Mouse (Mus musculus) CH12.LX (cell line): ENCODE data around the gene Aunip. TPM values are rescaled to one million over a fixed set of nuclear protein-coding genes. Genes with fewer than 3 reads are reported as not detected.

Experiments used
- DNase-seq: peaks from one replicate; pipeline ENCODE4 v3.0.0-alpha.2; 2013; ENCODE audit errors: extremely low read depth
- H3K27ac ChIP-seq: 2 replicates; pipeline ENCODE4 v1.5.1; 2012; ENCODE audit warnings: low read depth, mild to moderate bottlenecking, control low read depth, moderate library complexity; ENCODE audit not compliant: insufficient read depth
- H3K27me3 ChIP-seq: replicated peaks from 2 replicates; pipeline ENCODE3; 2012; ENCODE audit warnings: inconsistent platforms
- H3K36me3 ChIP-seq, 2 experiments: replicated peaks in 1 of 2; 2 replicates each; pipeline versions ENCODE3 to v1.6.1; 2012; ENCODE audit warnings: inconsistent platforms in 1 of 2, low read length in 1 of 2, mild to moderate bottlenecking in 1 of 2, mixed read lengths in 1 of 2, moderate library complexity in 1 of 2; ENCODE audit not compliant: control insufficient read depth in 1 of 2, insufficient read depth in 1 of 2
- H3K4me1 ChIP-seq, 2 experiments: 2 replicates each; pipeline ENCODE4 v1.6.1; 2012; ENCODE audit warnings: inconsistent platforms in 1 of 2, moderate library complexity in 1 of 2; ENCODE audit not compliant: insufficient read depth in 2 of 2, control insufficient read depth in 1 of 2
- H3K4me2 ChIP-seq: 2 replicates; pipeline ENCODE4 v1.6.1; 2012; ENCODE audit warnings: low read depth, mild to moderate bottlenecking, control low read depth; ENCODE audit not compliant: poor library complexity, insufficient read depth, severe bottlenecking
- H3K4me3 ChIP-seq, 3 experiments: fragments of 150-350 bp in 1 of 3; sonication (generic) in 1 of 3; replicated peaks in 1 of 3; 2 replicates each; pipeline versions ENCODE3 to v1.5.1; 2011 to 2012; ENCODE audit warnings: low read depth in 2 of 3, low read length in 2 of 3, mild to moderate bottlenecking in 2 of 3, moderate library complexity in 2 of 3, control low read depth in 1 of 3, improper control_type of control experiment in 1 of 3, inconsistent platforms in 1 of 3, mixed read lengths in 1 of 3; ENCODE audit not compliant: poor library complexity in 1 of 3
- H3K79me2 ChIP-seq: replicated peaks from 2 replicates; pipeline ENCODE4 v1.6.1; 2012; ENCODE audit warnings: mild to moderate bottlenecking, moderate library complexity; ENCODE audit not compliant: control insufficient read depth, poor library complexity, insufficient read depth, severe bottlenecking; ENCODE audit errors: extremely low read depth
- H3K9ac ChIP-seq: 2 replicates; pipeline ENCODE4 v1.6.1; 2012; ENCODE audit warnings: low read depth, mild to moderate bottlenecking, control low read depth, moderate library complexity; ENCODE audit not compliant: insufficient read depth
- H3K9me3 ChIP-seq: replicated peaks from 2 replicates; pipeline ENCODE3; 2012; ENCODE audit warnings: low read length, inconsistent platforms, mixed read lengths
- BHLHE40 ChIP-seq: IDR thresholded peaks from 2 replicates; pipeline ENCODE4 v1.6.1; 2011; ENCODE audit warnings: mild to moderate bottlenecking, low read depth, low read length, improper control_type of control experiment
- CHD1 ChIP-seq: IDR thresholded peaks from 2 replicates; pipeline ENCODE4 v1.6.1; 2012; ENCODE audit warnings: low read depth, low read length, improper control_type of control experiment, inconsistent platforms
- CTCF ChIP-seq, 2 experiments: IDR thresholded peaks in 1 of 2; conservative IDR thresholded peaks in 1 of 2; 2 replicates each; pipeline ENCODE4 v1.5.1; 2011 to 2012; ENCODE audit warnings: low read depth in 2 of 2, low read length in 2 of 2, improper control_type of control experiment in 1 of 2, inconsistent platforms in 1 of 2, mild to moderate bottlenecking in 1 of 2, moderate library complexity in 1 of 2
- E2F4 ChIP-seq: IDR thresholded peaks from 2 replicates; pipeline ENCODE4 v1.6.1; 2011; ENCODE audit warnings: low read depth, low read length, improper control_type of control experiment; ENCODE audit not compliant: insufficient replicate concordance
- ELF1 ChIP-seq: IDR thresholded peaks from 2 replicates; pipeline ENCODE4 v1.6.1; 2014; ENCODE audit warnings: low read depth, mild to moderate bottlenecking, inconsistent platforms, low read length, improper control_type of control experiment
- ETS1 ChIP-seq: conservative IDR thresholded peaks from 2 replicates; pipeline ENCODE4 v1.6.1; 2012; ENCODE audit warnings: low read depth, mild to moderate bottlenecking, inconsistent platforms, low read length, improper control_type of control experiment, moderate library complexity
- JUND ChIP-seq: conservative IDR thresholded peaks from 2 replicates; pipeline ENCODE4 v1.6.1; 2011; ENCODE audit warnings: low read depth, low read length, improper control_type of control experiment
- KAT2A ChIP-seq: IDR thresholded peaks from 2 replicates; pipeline ENCODE4 v1.6.1; 2012; ENCODE audit warnings: low read length, improper control_type of control experiment, inconsistent platforms; ENCODE audit not compliant: insufficient replicate concordance
- MAFK ChIP-seq: IDR thresholded peaks from 2 replicates; pipeline ENCODE4 v1.6.1; 2011; ENCODE audit warnings: low read length, improper control_type of control experiment; ENCODE audit not compliant: insufficient replicate concordance
- MAX ChIP-seq: IDR thresholded peaks from 2 replicates; pipeline ENCODE4 v1.6.1; 2011; ENCODE audit warnings: low read length, improper control_type of control experiment
- MAZ ChIP-seq: IDR thresholded peaks from 2 replicates; pipeline ENCODE4 v1.6.1; 2012; ENCODE audit warnings: low read depth, mild to moderate bottlenecking, inconsistent platforms, low read length, improper control_type of control experiment, moderate library complexity
- NELFE ChIP-seq: IDR thresholded peaks from 2 replicates; pipeline ENCODE4 v1.6.1; 2011; ENCODE audit warnings: low read depth, low read length, improper control_type of control experiment
- POLR2A ChIP-seq: IDR thresholded peaks from 2 replicates; pipeline ENCODE4 v1.6.1; 2011; ENCODE audit warnings: low read depth, mild to moderate bottlenecking, improper control_type of control experiment, low read length
- POLR2AphosphoS2 ChIP-seq: IDR thresholded peaks from 2 replicates; pipeline ENCODE4 v1.6.1; 2011; ENCODE audit warnings: low read depth, low read length, improper control_type of control experiment
- RAD21 ChIP-seq: IDR thresholded peaks from 2 replicates; pipeline ENCODE4 v1.6.1; 2011; ENCODE audit warnings: low read depth, mild to moderate bottlenecking, low read length, improper control_type of control experiment, moderate library complexity
- SIN3A ChIP-seq: IDR thresholded peaks from 2 replicates; pipeline ENCODE4 v1.6.1; 2012; ENCODE audit warnings: low read length, improper control_type of control experiment, inconsistent platforms
- SMC3 ChIP-seq: IDR thresholded peaks from 2 replicates; pipeline ENCODE4 v1.6.1; 2011; ENCODE audit warnings: low read depth, low read length, improper control_type of control experiment
- TCF12 ChIP-seq: IDR thresholded peaks from 2 replicates; pipeline ENCODE4 v1.6.1; 2014; ENCODE audit warnings: low read depth, mild to moderate bottlenecking, inconsistent platforms, low read length, improper control_type of control experiment
- UBTF ChIP-seq: IDR thresholded peaks from 2 replicates; pipeline ENCODE4 v1.6.1; 2012; ENCODE audit warnings: low read depth, mild to moderate bottlenecking, inconsistent platforms, low read length, improper control_type of control experiment, moderate library complexity
- USF1 ChIP-seq: IDR thresholded peaks from 2 replicates; pipeline ENCODE4 v1.6.1; 2014; ENCODE audit warnings: low read depth, mild to moderate bottlenecking, inconsistent platforms, low read length, improper control_type of control experiment
- USF2 ChIP-seq: conservative IDR thresholded peaks from 2 replicates; pipeline ENCODE4 v1.6.1; 2011; ENCODE audit warnings: low read depth, low read length, improper control_type of control experiment
- ZC3H11A ChIP-seq: IDR thresholded peaks from 2 replicates; pipeline ENCODE4 v1.6.1; 2012; ENCODE audit warnings: low read depth, mild to moderate bottlenecking, inconsistent platforms, low read length, improper control_type of control experiment
- ZKSCAN1 ChIP-seq: IDR thresholded peaks from 2 replicates; pipeline ENCODE4 v1.6.1; 2012; ENCODE audit warnings: low read depth, inconsistent platforms, low read length, improper control_type of control experiment, borderline replicate concordance
- ZNF384 ChIP-seq: IDR thresholded peaks from 2 replicates; pipeline ENCODE4 v1.6.1; 2012; ENCODE audit warnings: low read depth, low read length, improper control_type of control experiment, inconsistent platforms
- dilution Hi-C: fragments of 300-500 bp; cut with MboI; formaldehyde crosslinking; loops from 2 replicates; pipeline ENCODE4 v1.14.3; 2020; ENCODE audit warnings: low sequenced_read_pairs; ENCODE audit not compliant: extremely low pct_unique_long_range_greater_than_20kb, extremely low pct_ligation_motif_present
- in situ Hi-C: fragments of 300-500 bp; cut with MboI; formaldehyde crosslinking; loops from 3 replicates; pipeline ENCODE4 v1.14.3; 2019; ENCODE audit warnings: low sequenced_read_pairs, low pct_ligation_motif_present, low pct_unique_long_range_greater_than_20kb, mixed read lengths
- polyA plus RNA-seq: library from polyadenylated mRNA; unstranded; fragments of >175 nt; gene quantifications from 2 replicates; pipeline ENCODE4 v1.2.1, GENCODE M21; 2012; ENCODE audit warnings: low read depth; ENCODE audit not compliant: insufficient read length
- total RNA-seq, 2 experiments: library from RNA; depleted of rRNA; stranded (reverse); fragments of 300-350 nt in 1 of 2; fragments of >200 nt in 1 of 2; gene quantifications; 2 replicates each; pipeline ENCODE4 v1.2.3; 2012 to 2014

Aunip gene
- total and polyA plus RNA-seq, 3 experiments: 11.5 to 14.9 (median 11.7) TPM

- dilution Hi-C loops (no loop called here), in situ Hi-C loops (loop anchor here (5.0 to 10.0 kb wide), 2 partner anchors 170 to 252 kb away; no protein-coding TSS in a partner anchor)
- Histone ChIP-seq H3K4me1 (no peaks in the 10 kb centered on the region), H3K36me3 (no peaks in the 10 kb centered on the region), H3K4me2 (no peak overlapping the region), H3K4me3 (no peak overlapping the region), H3K27me3 (peaks cover 17% of the 10 kb centered on the region), H3K9me3 (no peaks in the 10 kb centered on the region), H3K79me2 (no peaks in the 10 kb centered on the region), H3K9ac (no peak overlapping the region), H3K27ac (no peak overlapping the region)
- DNase-seq: no peak
- no peak for TF ChIP-seq SIN3A
- TF ChIP-seq BHLHE40: no peak
- no peak for TF ChIP-seq POLR2A
- no peak for TF ChIP-seq TCF12
- no peak for TF ChIP-seq JUND
- TF ChIP-seq ZC3H11A: no peak
- TF ChIP-seq MAFK: no peak
- no peak for TF ChIP-seq USF2
- no peak for TF ChIP-seq NELFE
- no peak for TF ChIP-seq POLR2AphosphoS2
- no peak for TF ChIP-seq ZKSCAN1
- no peak for TF ChIP-seq USF1
- TF ChIP-seq UBTF: no peak
- no peak for TF ChIP-seq ZNF384
- no peak for TF ChIP-seq MAX
- TF ChIP-seq CHD1: no peak
- no peak for TF ChIP-seq E2F4
- no peak for TF ChIP-seq CTCF (conservative IDR thresholded peaks at IDR 0.05 in 1 of 2, IDR thresholded peaks at IDR 0.05 in 1 of 2; ENCODE audit: low read depth in 2 of 2, low read length in 2 of 2)
- TF ChIP-seq KAT2A: no peak
- TF ChIP-seq, all 38 proteins: peak for 0
These were observed 31.9 kb downstream of the Aunip start for GRCm38 (mm10) chr4:134542726-134543125.

GRCm38 (mm10) chr4:134543261-134543660 lies 32.5 kb downstream of the Aunip start:
- no peaks in the 10 kb centered on the region for H3K36me3 ChIP-seq
- H3K4me1 ChIP-seq: peaks cover 0 to 5% of the 10 kb centered on the region in 2 experiments; a peak in 1 of 4 replicates
- no peaks in the 10 kb centered on the region for H3K79me2 ChIP-seq
- H3K4me3 ChIP-seq: no peak overlapping the region
- no peak overlapping the region for H3K4me2 ChIP-seq
- peak; percentile 85 for DNase-seq
- dilution Hi-C loops (no loop called here), in situ Hi-C loops (loop anchor here (5.0 to 10.0 kb wide), 2 partner anchors 169 to 252 kb away; no protein-coding TSS in a partner anchor)
- H3K27ac ChIP-seq: no peak overlapping the region
- H3K27me3 ChIP-seq: peaks cover 12% of the 10 kb centered on the region
- H3K9ac ChIP-seq: no peak overlapping the region
- no peaks in the 10 kb centered on the region for H3K9me3 ChIP-seq
- TF ChIP-seq SIN3A (no peak), ETS1 (no peak), CTCF (conservative IDR thresholded peaks at IDR 0.05 in 1 of 2, IDR thresholded peaks at IDR 0.05 in 1 of 2; ENCODE audit: low read depth in 2 of 2, low read length in 2 of 2) (peak; percentile 66 to 90), ELF1 (no peak), SMC3 (peak; percentile 86), RAD21 (peak; percentile 89), NELFE (no peak), MAZ (no peak), ZC3H11A (0 out of 2 replicates have a peak, but pooled peaks have one; percentile 31)
